8 mouse cellular contexts compared by ENCODE assay signal in the genomic region with DNA sequence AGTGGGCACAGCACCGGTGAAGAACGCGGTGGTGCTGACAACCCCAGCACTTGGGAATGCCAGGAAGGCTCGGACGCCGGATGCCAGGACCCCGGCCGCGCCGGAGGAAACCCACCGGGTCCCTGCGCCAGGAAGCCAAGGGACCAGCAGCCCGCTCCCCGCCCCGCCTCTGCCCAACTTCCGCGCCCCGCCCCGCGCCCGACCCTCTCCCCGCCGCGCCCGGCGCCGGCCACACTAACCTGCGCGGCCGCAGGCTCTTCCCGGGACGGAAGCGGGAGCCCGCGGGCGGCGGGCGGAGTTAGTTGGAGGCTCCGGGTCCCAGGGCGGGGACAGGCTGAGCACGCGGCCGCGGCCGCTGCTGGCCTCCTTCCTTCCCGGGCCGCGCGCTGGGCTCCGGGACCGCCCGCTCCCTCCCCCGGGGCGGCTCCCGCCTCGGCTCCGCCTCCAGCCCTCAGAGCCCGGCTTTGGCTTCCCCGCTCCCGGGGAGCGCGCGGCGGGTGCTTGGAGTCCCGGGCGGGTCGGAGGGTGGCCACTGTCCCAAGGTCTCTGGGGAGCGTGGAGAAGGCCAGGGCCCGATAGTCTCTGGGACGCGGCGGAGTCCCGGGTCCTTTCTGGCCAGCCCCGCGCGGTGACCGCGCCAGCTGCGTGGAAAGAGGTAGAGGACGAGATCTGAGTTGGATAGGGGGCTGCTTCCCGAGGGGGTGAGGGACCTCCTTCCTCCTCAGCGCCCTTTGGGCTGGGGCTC. TPM values are rescaled to one million over a fixed set of nuclear protein-coding genes. Genes with fewer than 3 reads are reported as not detected.
A peak's percentile ranks its signal among the peaks of the same experiment; 100 is the strongest.
DNase-seq lines count a peak whose midpoint lies in the region; ATAC-seq and TF ChIP-seq lines count a peak whose summit lies in the region.

TSS of gene Pam (minus strand) at position 401 of the 745 bp plus-strand sequence.

- TF ChIP-seq EP300 in liver, postnatal 0 days (IDR thresholded peaks at IDR 0.05; ENCODE audit: low read depth) = no peak

- 0% methylated on average over 67 of the region's 82 CpGs for WGBS in forebrain, embryonic 16.5 days
- under 1% methylated on average over 74 of the region's 82 CpGs for WGBS in large intestine, adult 2 months
- WGBS in liver, postnatal 0 days (ENCODE audit: insufficient replicate concordance) = under 1% methylated on average over 45 of the region's 82 CpGs
- WGBS in neural tube, embryonic 14.5 days = under 1% methylated on average over 60 of the region's 82 CpGs

- intact Hi-C loops in heart, postnatal 14 days (cut with DNase I) = loop anchor here (5.0 kb wide), 2 partner anchors 37 to 118 kb away; no protein-coding TSS in a partner anchor

- no peak for TF ChIP-seq CTCF in liver, postnatal 0 days (IDR thresholded peaks at IDR 0.05; ENCODE audit: low read depth)

- peak within 1 kb of the TSS; percentile 74 for H3K4me2 ChIP-seq in forebrain, embryonic 16.5 days (ENCODE audit: low read length)
- peak within 1 kb of the TSS; percentile 87 for H3K4me2 ChIP-seq in liver, postnatal 0 days (ENCODE audit: low read depth, low read length)
- H3K4me2 ChIP-seq in neural tube, embryonic 14.5 days (ENCODE audit: low read depth, low read length) = peak within 1 kb of the TSS; percentile 81

- H3K27me3 ChIP-seq in forebrain, embryonic 16.5 days (replicated peaks; ENCODE audit: control insufficient read depth, insufficient read depth, low read length) = no peaks in the 10 kb centered on the region
- H3K27me3 ChIP-seq in liver, postnatal 0 days (ENCODE audit: insufficient read depth, low read length) = 0 out of 2 replicates have a peak, but pooled peaks cover 3% of the 10 kb centered on the region
- no peaks in the 10 kb centered on the region for H3K27me3 ChIP-seq in neural tube, embryonic 14.5 days (ENCODE audit: control insufficient read depth, insufficient read depth, low read length)

- no peaks in the 10 kb centered on the region for H3K36me3 ChIP-seq in forebrain, embryonic 16.5 days (ENCODE audit: control insufficient read depth, insufficient read depth)
- no peaks in the 10 kb centered on the region for H3K36me3 ChIP-seq in liver, postnatal 0 days (replicated peaks; ENCODE audit: insufficient read depth, low read length)
- H3K36me3 ChIP-seq in neural tube, embryonic 14.5 days (ENCODE audit: control insufficient read depth, insufficient read depth, low read length) = no peaks in the 10 kb centered on the region

- no peaks in the 10 kb centered on the region for H3K9me3 ChIP-seq in forebrain, embryonic 16.5 days (ENCODE audit: control insufficient read depth, low read length)
- no peaks in the 10 kb centered on the region for H3K9me3 ChIP-seq in liver, postnatal 0 days (ENCODE audit: low read length)
- no peaks in the 10 kb centered on the region for H3K9me3 ChIP-seq in neural tube, embryonic 14.5 days (ENCODE audit: control insufficient read depth, low read length)

- peaks cover 13% of the 10 kb centered on the region for H3K4me1 ChIP-seq in forebrain, embryonic 16.5 days (replicated peaks; ENCODE audit: control insufficient read depth, insufficient read depth, low read length)
- H3K4me1 ChIP-seq in liver, postnatal 0 days (ENCODE audit: insufficient read depth) = peaks cover 5% of the 10 kb centered on the region; the same call in 1 of the 2 replicates
- 0 out of 2 replicates have a peak, but pooled peaks cover 3% of the 10 kb centered on the region for H3K4me1 ChIP-seq in neural tube, embryonic 14.5 days (ENCODE audit: control insufficient read depth, insufficient read depth, low read length)

- DNase-seq in ES-CJ7 (ENCODE audit: low read depth, low spot score) = peak; percentile 51
- peak; percentile 54 to 72 for DNase-seq in cerebellum, adult 18-20 months
- peak; percentile 92 to 93 for DNase-seq in heart, postnatal 14 days
- DNase-seq in large intestine, adult 2 months (ENCODE audit: low read depth, low spot score) = no peak
- peak; percentile 81 for DNase-seq in liver, postnatal 0 days
- peak; percentile 86 for DNase-seq in testis, postnatal 10 days (ENCODE audit: low spot score)

- H3K4me3 ChIP-seq in forebrain, embryonic 16.5 days (replicated peaks; ENCODE audit: low read length) = peak within 1 kb of the TSS; percentile 66
- peak within 1 kb of the TSS; percentile 75 for H3K4me3 ChIP-seq in liver, postnatal 0 days (ENCODE audit: low read depth, low read length)
- peak within 1 kb of the TSS; percentile 75 for H3K4me3 ChIP-seq in neural tube, embryonic 14.5 days (ENCODE audit: low read depth, low read length)

- H3K27ac ChIP-seq in forebrain, embryonic 16.5 days (ENCODE audit: low read length) = peak within 1 kb of the TSS; percentile 71
- H3K27ac ChIP-seq in liver, postnatal 0 days (ENCODE audit: low read depth) = peak within 1 kb of the TSS; percentile 44; the same call in 1 of the 2 replicates
- H3K27ac ChIP-seq in neural tube, embryonic 14.5 days (ENCODE audit: low read depth, low read length) = peak within 1 kb of the TSS; percentile 77

- peak; percentile 94 for ATAC-seq in forebrain, embryonic 16.5 days
- ATAC-seq in liver, postnatal 0 days = peak; percentile 95
- ATAC-seq in neural tube, embryonic 14.5 days (ENCODE audit: low read depth) = peak; percentile 90

- H3K9ac ChIP-seq in forebrain, embryonic 16.5 days (replicated peaks; ENCODE audit: low read depth, low read length) = peak within 1 kb of the TSS; percentile 83
- peak within 1 kb of the TSS; percentile 69 for H3K9ac ChIP-seq in liver, postnatal 0 days (replicated peaks)
- H3K9ac ChIP-seq in neural tube, embryonic 14.5 days (replicated peaks; ENCODE audit: low read depth, low read length) = peak within 1 kb of the TSS; percentile 83

RNA-seq across cellular contexts. Expression of gene Pam, which starts in this region (rescaled TPM):
- polyA plus RNA-seq in forebrain, embryonic 16.5 days (2015; fragmentation: Nextera tagmentation; extraction: Ambion mirVana) = 45.1 and 53.9 TPM in 2 replicates
- 100 to 1,000 TPM; 474 to 583 TPM for total RNA-seq in heart, postnatal 14 days (2021)
- 14.7 and 21.2 TPM in 2 replicates for polyA plus RNA-seq in large intestine, adult 2 months (2012; rRNA removed)
- polyA plus RNA-seq in liver, postnatal 0 days (2015; fragmentation: Nextera tagmentation; extraction: Ambion mirVana) = 16.4 and 21.8 TPM in 2 replicates
- polyA plus RNA-seq in neural tube, embryonic 14.5 days (2014; fragmentation: Nextera tagmentation; extraction: Ambion mirVana) = 42.6 and 51.5 TPM in 2 replicates
